Mouse (Mus musculus) left cerebral cortex, adult 6 months (tissue): ENCODE data around the gene Pla2r1. TPM values are rescaled to one million over a fixed set of nuclear protein-coding genes. Genes with fewer than 3 reads are reported as not detected.

ENCODE experiments used
- long read RNA-seq, 2 experiments: library from polyadenylated mRNA; unstranded; transcript quantifications; one replicate each; pipeline ENCODE4 v2.0.0; 2019 to 2020
- polyA plus RNA-seq: library from polyadenylated mRNA; unstranded; fragments of <200 nt; fragmentation: Nextera tagmentation; gene quantifications from 2 replicates; pipeline ENCODE4 v1.2.3, GENCODE M21; 2021

Pla2r1 gene
- polyA plus RNA-seq = 0.11 TPM in 2 replicates
- long read RNA-seq, experiment 1, partial matches to known transcripts = 1 of 1 reads
- long read RNA-seq, experiment 1, other reads (novel, unspliced or antisense) = 0 of 1 reads
- long read RNA-seq, experiment 2 = 0 reads

GRCm38 (mm10) chr2:60552902-60553682, at the start of gene Pla2r1:
Pla2r1 (minus strand) TSS chr2:60553308.

GRCm38 (mm10) chr2:60382858-60383669, 170.0 kb downstream of the Pla2r1 start, which contains the start of gene Ly75:
Ly75 (minus strand) TSS chr2:60383303.

Other genes starting within 250 kb of the Pla2r1 start
- 0.19 and 0.21 TPM in 2 replicates for gene Ly75, start 170.0 kb downstream of the Pla2r1 start, polyA plus RNA-seq
- 0.03 TPM in 1 of 2 replicates, not detected in the other for gene Itgb6, start 169.3 kb upstream of the Pla2r1 start, polyA plus RNA-seq